Mouse (Mus musculus): ENCODE measurements at regions not wholly inside any gene's neighbourhood (a gene's known extent, or its start where the extent isn't known, plus 50 kb on each side); places are given as distances from the start of the nearest gene placed in this dataset.
"Not testable (repeated sequence)": the region's sequence is repeated elsewhere in the genome, so short reads cannot be mapped to it uniquely, and the experiment has no call there.

DNA sequence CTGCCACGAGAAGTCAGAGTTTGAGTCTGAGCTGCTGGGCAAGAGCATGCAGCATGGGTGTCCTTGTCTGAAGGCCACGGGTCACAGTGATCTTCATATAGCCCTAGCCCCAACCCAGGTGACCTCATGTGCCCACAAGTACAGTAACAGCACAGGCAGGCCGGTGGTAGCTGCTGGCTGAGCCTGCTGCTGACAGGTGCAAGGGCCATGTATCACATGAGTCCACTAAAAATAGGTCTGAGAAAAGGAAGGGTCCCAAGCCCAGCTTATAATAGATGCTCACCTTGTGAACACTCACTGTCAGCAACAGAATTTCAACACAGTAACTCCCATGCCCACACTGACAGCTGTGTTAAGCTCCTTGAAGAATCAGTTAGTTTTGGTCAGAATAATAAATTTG is 136.8 kb upstream of the 1700056E22Rik start:
- no peak for ATAC-seq (replicated peaks; ENCODE audit: poor library complexity, severe bottlenecking)

DNA sequence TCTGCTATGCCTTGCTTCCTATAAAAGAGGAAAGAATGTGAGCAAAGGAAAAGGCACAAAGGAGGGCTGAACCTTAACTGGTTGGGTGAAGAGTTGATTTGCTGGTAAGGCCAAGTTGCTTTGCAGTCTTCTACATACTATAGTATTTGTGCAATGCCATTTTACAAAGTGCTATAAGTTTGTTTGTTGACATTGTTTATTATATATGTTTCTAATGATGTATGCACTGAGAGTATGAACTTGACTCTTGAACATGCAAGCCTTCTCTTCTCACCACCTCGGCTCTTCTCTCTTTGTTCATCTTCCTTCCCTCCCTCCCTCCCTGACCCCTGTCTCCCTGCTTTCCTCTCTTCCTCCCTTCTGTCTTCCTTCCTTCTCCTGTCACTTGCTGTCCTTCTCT is 135.9 kb upstream of the 1700056E22Rik start:
- no peak for ATAC-seq (replicated peaks; ENCODE audit: poor library complexity, severe bottlenecking)

- ATAC-seq (replicated peaks; ENCODE audit: poor library complexity, severe bottlenecking) = peak; percentile 77
These were observed 135.1 kb upstream of the 1700056E22Rik start for GRCm38 (mm10) chr1:184169034-184169783.

- no peak for ATAC-seq (replicated peaks; ENCODE audit: poor library complexity, severe bottlenecking)
These were observed 132.8 kb upstream of the 1700056E22Rik start for GRCm38 (mm10) chr1:184166951-184167350.

- not testable (repeated sequence) for ATAC-seq (replicated peaks; ENCODE audit: poor library complexity, severe bottlenecking)
These were observed 128.4 kb upstream of the 1700056E22Rik start for GRCm38 (mm10) chr1:184162526-184162925.

GRCm38 (mm10) chr1:184147713-184148112 is 113.6 kb upstream of the 1700056E22Rik start:
- no peak for ATAC-seq (replicated peaks; ENCODE audit: poor library complexity, severe bottlenecking)

- no peak for ATAC-seq (replicated peaks; ENCODE audit: poor library complexity, severe bottlenecking)
These were observed 108.9 kb upstream of the 1700056E22Rik start for GRCm38 (mm10) chr1:184142974-184143373.

GRCm38 (mm10) chr1:184140486-184140885 is 106.4 kb upstream of the 1700056E22Rik start:
- ATAC-seq (replicated peaks; ENCODE audit: poor library complexity, severe bottlenecking) = no peak

DNA sequence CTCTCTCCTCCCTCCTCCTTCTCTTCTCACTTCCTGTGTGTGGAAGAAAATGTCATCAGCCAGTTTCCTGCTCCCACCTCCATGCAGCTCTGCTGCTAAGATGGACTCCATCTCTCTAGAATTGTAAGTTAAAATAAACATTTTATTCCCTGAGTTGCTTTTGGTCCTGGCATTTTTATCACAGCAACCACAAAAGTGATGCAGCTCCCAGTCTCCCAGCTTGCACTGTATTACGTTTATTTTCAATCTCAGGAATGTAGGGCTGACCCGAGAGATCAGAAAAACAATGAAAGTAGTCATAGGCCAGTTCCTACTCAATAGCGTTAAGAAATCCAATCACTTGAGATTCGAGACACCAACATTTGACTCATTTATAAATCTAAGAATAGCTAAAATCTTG is 106.0 kb upstream of the 1700056E22Rik start:
- ATAC-seq (replicated peaks; ENCODE audit: poor library complexity, severe bottlenecking) = no peak

- ATAC-seq (replicated peaks; ENCODE audit: poor library complexity, severe bottlenecking) = no peak
These were observed 104.6 kb upstream of the 1700056E22Rik start for GRCm38 (mm10) chr1:184138661-184139060.

DNA sequence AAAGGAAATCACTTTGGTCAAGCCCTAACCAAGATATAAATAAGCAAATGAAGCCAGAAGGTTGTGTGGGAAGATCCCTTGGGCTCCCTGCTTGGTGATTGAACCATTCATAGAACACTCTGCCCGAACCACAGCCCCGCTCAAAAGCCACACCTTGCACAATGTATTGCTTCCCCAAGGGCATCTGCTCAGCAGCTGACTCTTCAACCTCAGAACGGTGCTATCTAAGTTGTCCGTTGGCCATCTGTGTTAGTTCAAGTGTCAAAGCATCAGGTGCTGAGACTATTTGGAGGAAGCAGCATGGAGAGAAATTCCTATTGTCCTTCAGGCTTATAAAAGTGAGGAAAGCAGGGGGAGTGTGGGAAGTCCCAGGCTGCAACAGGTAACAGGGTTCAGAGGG is 96.8 kb upstream of the 1700056E22Rik start:
- no peak for ATAC-seq (replicated peaks; ENCODE audit: poor library complexity, severe bottlenecking)

DNA sequence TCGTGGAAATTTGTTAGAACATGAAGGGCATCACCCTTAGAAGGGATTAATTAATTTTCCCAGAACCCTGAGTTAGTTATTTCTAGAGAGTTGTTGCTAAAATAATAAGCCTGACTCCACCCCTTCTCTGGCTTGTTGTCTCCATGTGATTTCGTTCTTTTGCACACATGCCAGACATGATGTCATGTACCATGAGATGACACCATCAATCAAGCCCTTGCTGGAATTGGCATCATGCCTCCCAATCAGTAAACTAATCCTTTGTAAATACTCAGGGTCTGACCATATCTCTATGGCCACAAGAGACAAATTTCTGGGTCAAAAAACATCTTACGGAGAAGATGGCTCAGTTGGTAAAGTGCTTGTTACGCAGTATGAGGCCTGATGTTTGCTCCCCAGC is 93.2 kb upstream of the 1700056E22Rik start:
- ATAC-seq (replicated peaks; ENCODE audit: poor library complexity, severe bottlenecking) = no peak

DNA sequence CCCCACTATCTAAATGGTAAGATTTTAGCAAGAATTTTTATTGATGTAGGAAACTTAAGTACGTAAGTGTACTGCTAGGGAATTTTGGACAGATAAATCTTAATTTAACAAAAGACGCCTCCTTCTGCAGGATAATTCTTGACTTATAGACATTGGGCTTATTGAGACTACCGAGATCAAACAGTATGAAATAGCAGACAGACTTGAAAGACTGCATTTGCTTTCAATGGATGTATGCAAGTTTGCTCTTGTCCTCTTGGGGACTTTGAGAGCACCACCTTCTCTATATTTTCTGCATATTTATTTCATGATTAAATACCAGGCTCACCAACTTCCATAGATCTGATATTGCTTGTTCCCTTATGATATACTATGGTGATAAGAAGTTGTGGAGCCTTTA is 92.8 kb upstream of the 1700056E22Rik start:
- no peak for ATAC-seq (replicated peaks; ENCODE audit: poor library complexity, severe bottlenecking)

All from granulocyte monocyte progenitor cell, adult 5-6 weeks (primary cell).